Mouse (Mus musculus): ENCODE measurements around the gene Entpd1. TPM values are rescaled to one million over a fixed set of nuclear protein-coding genes. Genes with fewer than 3 reads are reported as not detected.

Entpd1 gene
- total and polyA plus RNA-seq, 3 experiments, result not detected

DNA sequence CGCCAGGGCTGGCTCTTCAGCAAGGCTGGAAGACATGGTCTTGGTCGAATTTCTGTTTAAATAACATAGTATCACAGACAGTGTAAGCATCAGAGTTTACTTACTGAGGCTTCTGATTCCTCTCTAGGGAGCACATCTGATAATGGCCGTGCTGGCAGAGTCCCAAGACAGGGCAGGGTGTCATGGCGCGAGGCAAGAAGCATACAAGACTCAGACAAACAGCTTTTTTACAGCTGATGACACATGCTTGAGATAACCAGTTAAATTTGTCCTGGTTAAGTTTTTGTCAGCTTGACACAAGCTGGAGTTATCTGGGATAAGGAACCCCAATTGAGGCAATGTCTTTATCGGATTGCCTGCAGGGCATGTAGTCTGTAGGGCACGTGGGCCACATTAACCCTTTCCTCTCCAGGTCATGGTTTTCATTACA, 157.2 kb downstream of the Entpd1 start (continued):
- TF ChIP-seq CHD1 (IDR thresholded peaks at IDR 0.05; ENCODE audit: low read depth, low read length), result no peak
- peak; percentile 36; the same call in 1 of the 2 replicates for TF ChIP-seq HCFC1 (IDR thresholded peaks at IDR 0.05; ENCODE audit: low read depth, low read length)

DNA sequence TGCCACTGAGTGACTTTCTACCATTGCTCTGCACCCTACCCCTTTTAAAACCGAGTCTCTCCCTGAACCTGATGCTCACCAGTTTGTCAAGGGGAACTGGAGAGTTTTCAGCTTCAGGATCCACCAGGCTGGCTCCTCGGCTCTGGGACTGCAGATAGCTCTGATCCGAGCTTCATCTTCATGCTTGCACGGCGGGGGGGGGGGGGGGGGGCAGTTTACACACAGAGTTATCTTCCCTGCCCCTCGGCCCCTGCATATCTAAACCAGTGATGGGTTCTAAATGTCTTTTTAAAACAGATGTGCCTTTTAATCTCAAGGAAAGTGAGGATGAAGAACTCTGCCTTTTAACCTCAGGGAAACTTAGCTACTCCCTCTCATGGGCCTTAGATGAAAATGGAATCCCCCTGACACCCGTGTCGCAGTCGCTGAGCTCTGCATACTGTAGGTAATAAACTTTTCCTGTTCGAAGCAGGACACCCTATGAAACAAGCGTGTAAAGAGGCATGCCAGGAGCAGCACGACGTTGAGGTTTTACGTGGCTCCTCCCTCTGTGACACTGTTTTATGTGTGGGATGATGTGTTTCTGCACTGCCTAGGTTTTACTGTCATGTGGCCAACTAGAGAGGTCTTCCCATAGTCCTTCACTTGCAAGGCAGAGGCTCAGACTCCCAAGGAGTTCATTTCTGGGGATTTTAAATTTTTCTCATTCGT, 176.0 kb downstream of the Entpd1 start:
- no peak overlapping the region for H3K9ac ChIP-seq (ENCODE audit: control insufficient read depth, low read depth, low read length, poor library complexity, severe bottlenecking)
- H3K27me3 ChIP-seq (ENCODE audit: control insufficient read depth in 1 of 2, insufficient read depth in 2 of 2, low read length in 2 of 2), result peaks cover 0 to 3% of the 10 kb centered on the region in 2 experiments; a peak in 1 of 4 replicates
- H3K27ac ChIP-seq (ENCODE audit: control insufficient read depth, low read depth, low read length), result no peak overlapping the region
- peaks cover 0 to 5% of the 10 kb centered on the region in 2 experiments; a peak in 2 of 4 replicates for H3K36me3 ChIP-seq (ENCODE audit: control insufficient read depth in 1 of 2, insufficient read depth in 2 of 2, low read length in 2 of 2)
- H3K9me3 ChIP-seq (replicated peaks; ENCODE audit: insufficient read depth, low read length), result no peaks in the 10 kb centered on the region
- peaks cover 0 to 3% of the 10 kb centered on the region in 2 experiments; a peak in 3 of 4 replicates for H3K4me1 ChIP-seq (ENCODE audit: control insufficient read depth in 1 of 2, insufficient read depth in 2 of 2, low read length in 2 of 2)
- TF ChIP-seq MEF2A (IDR thresholded peaks at IDR 0.05; ENCODE audit: extremely low read depth, insufficient replicate concordance, low read depth, low read length, poor library complexity, severe bottlenecking), result no peak
- no peak for TF ChIP-seq POLR2AphosphoS2 (IDR thresholded peaks at IDR 0.05; ENCODE audit: low read length)
- TF ChIP-seq POLR2A (IDR thresholded peaks at IDR 0.05; ENCODE audit: control insufficient read depth in 1 of 2, insufficient read depth in 1 of 2, low read depth in 1 of 2, low read length in 2 of 2, poor library complexity in 1 of 2), result no peak
- no peak for TF ChIP-seq HCFC1 (IDR thresholded peaks at IDR 0.05; ENCODE audit: low read depth, low read length)
- no peak for TF ChIP-seq ELF1 (IDR thresholded peaks at IDR 0.05; ENCODE audit: low read depth, low read length)
- no peak for TF ChIP-seq TAL1 (IDR thresholded peaks at IDR 0.05; ENCODE audit: low read length)
- H3K79me2 ChIP-seq (ENCODE audit: control insufficient read depth, insufficient read depth, low read length, poor library complexity), result no peaks in the 10 kb centered on the region
- H3K4me3 ChIP-seq (ENCODE audit: control insufficient read depth in 1 of 2, insufficient read depth in 1 of 2, low read depth in 2 of 2, low read length in 2 of 2), result no peak overlapping the region
- DNase-seq (ENCODE audit: low read depth, low spot score), result no peak

- peak; percentile 11 for DNase-seq (ENCODE audit: low read depth, low spot score)
- no peak for TF ChIP-seq RCOR1 (IDR thresholded peaks at IDR 0.05; ENCODE audit: low read depth, low read length)
- TF ChIP-seq ZC3H11A (IDR thresholded peaks at IDR 0.05; ENCODE audit: low read depth, low read length), result no peak
- no peak for TF ChIP-seq JUND (IDR thresholded peaks at IDR 0.05; ENCODE audit: low read depth, low read length)
- no peak for TF ChIP-seq SMC3 (IDR thresholded peaks at IDR 0.05; ENCODE audit: low read depth, low read length)
- TF ChIP-seq HCFC1 (IDR thresholded peaks at IDR 0.05; ENCODE audit: low read depth, low read length), result no peak
- no peak for TF ChIP-seq USF1 (IDR thresholded peaks at IDR 0.05; ENCODE audit: low read depth, low read length)
- no peak for TF ChIP-seq MAZ (IDR thresholded peaks at IDR 0.05; ENCODE audit: low read depth, low read length)
- TF ChIP-seq MAFK (IDR thresholded peaks at IDR 0.05; ENCODE audit: borderline replicate concordance, low read depth, low read length), result no peak
- no peak for TF ChIP-seq E2F4 (IDR thresholded peaks at IDR 0.05; ENCODE audit: borderline replicate concordance, low read depth, low read length)
- TF ChIP-seq ELF1 (IDR thresholded peaks at IDR 0.05; ENCODE audit: low read depth, low read length), result no peak
- no peak for TF ChIP-seq MYB (IDR thresholded peaks at IDR 0.05; ENCODE audit: low read depth, low read length)
- no peak for TF ChIP-seq KAT2A (conservative IDR thresholded peaks at IDR 0.05; ENCODE audit: low read depth, low read length)
- TF ChIP-seq ZMIZ1 (IDR thresholded peaks at IDR 0.05; ENCODE audit: low read depth, low read length), result no peak
- no peak for TF ChIP-seq MEF2A (IDR thresholded peaks at IDR 0.05; ENCODE audit: extremely low read depth, insufficient replicate concordance, low read depth, low read length, poor library complexity, severe bottlenecking)
- no peak for TF ChIP-seq RAD21 (IDR thresholded peaks at IDR 0.05; ENCODE audit: low read depth, low read length)
- TF ChIP-seq BHLHE40 (IDR thresholded peaks at IDR 0.05; ENCODE audit: borderline replicate concordance, low read depth, low read length), result no peak
- TF ChIP-seq ETS1 (IDR thresholded peaks at IDR 0.05; ENCODE audit: low read depth, low read length), result no peak
- TF ChIP-seq ZNF384 (IDR thresholded peaks at IDR 0.05; ENCODE audit: low read depth, low read length), result no peak
- TF ChIP-seq CTCF (IDR thresholded peaks at IDR 0.05 in 2 of 3, conservative IDR thresholded peaks at IDR 0.05 in 1 of 3; ENCODE audit: control insufficient read depth in 1 of 3, insufficient read depth in 1 of 3, low read depth in 2 of 3, low read length in 3 of 3, poor library complexity in 1 of 3, severe bottlenecking in 1 of 3), result no peak
- Histone ChIP-seq H3K36me3 (ENCODE audit: control insufficient read depth in 1 of 2, insufficient read depth in 2 of 2, low read length in 2 of 2) (peaks cover 0 to 5% of the 10 kb centered on the region in 2 experiments; a peak in 2 of 4 replicates), H3K27me3 (ENCODE audit: control insufficient read depth in 1 of 2, insufficient read depth in 2 of 2, low read length in 2 of 2) (peaks cover 3 to 6% of the 10 kb centered on the region in 2 experiments; a peak in 2 of 4 replicates), H3K9me3 (replicated peaks; ENCODE audit: insufficient read depth, low read length) (no peaks in the 10 kb centered on the region), H3K27ac (ENCODE audit: control insufficient read depth, low read depth, low read length) (no peak overlapping the region), H3K9ac (ENCODE audit: control insufficient read depth, low read depth, low read length, poor library complexity, severe bottlenecking) (no peak overlapping the region), H3K4me1 (ENCODE audit: control insufficient read depth in 1 of 2, insufficient read depth in 2 of 2, low read length in 2 of 2) (peaks cover 0 to 3% of the 10 kb centered on the region in 2 experiments; a peak in 3 of 4 replicates), H3K79me2 (ENCODE audit: control insufficient read depth, insufficient read depth, low read length, poor library complexity) (no peaks in the 10 kb centered on the region), H3K4me3 (ENCODE audit: control insufficient read depth in 1 of 2, insufficient read depth in 1 of 2, low read depth in 2 of 2, low read length in 2 of 2) (no peak overlapping the region)
Measured at GRCm38 (mm10) chr19:40788715-40789084, 176.5 kb downstream of the Entpd1 start.
